Mouse (Mus musculus) cerebellum, adult 11 months (tissue): ENCODE data around the gene Kcnip3.

ENCODE experiments used
- DNase-seq: peaks from one replicate; pipeline ENCODE4 v3.0.0; 2022

Kcnip3 gene

DNA sequence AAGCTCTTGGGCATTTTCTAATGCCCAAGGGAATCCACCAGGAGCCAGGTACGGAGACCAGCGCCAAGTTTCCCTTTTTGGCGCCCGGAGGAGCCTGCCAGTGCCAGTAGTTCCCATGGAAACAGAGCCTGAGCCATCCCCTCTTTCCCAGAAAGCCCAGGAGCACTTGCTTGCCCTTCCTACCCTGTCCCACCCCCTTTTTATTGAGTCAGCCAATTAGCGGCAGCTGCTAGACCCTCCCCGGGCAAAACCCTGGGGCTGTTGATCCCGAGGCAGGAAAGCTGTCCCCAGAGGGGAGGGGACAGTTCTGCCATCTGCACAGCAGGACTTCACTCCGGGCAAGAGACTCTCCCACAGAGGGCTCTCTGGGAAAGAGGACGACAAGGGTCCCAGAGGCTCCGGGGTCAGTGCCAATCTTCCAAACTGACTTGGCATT, at the start of gene Kcnip3:
TSS of gene Kcnip3 (minus strand) at position 89 of the 436 bp plus-strand sequence.
- peak; percentile 80 for DNase-seq

DNA sequence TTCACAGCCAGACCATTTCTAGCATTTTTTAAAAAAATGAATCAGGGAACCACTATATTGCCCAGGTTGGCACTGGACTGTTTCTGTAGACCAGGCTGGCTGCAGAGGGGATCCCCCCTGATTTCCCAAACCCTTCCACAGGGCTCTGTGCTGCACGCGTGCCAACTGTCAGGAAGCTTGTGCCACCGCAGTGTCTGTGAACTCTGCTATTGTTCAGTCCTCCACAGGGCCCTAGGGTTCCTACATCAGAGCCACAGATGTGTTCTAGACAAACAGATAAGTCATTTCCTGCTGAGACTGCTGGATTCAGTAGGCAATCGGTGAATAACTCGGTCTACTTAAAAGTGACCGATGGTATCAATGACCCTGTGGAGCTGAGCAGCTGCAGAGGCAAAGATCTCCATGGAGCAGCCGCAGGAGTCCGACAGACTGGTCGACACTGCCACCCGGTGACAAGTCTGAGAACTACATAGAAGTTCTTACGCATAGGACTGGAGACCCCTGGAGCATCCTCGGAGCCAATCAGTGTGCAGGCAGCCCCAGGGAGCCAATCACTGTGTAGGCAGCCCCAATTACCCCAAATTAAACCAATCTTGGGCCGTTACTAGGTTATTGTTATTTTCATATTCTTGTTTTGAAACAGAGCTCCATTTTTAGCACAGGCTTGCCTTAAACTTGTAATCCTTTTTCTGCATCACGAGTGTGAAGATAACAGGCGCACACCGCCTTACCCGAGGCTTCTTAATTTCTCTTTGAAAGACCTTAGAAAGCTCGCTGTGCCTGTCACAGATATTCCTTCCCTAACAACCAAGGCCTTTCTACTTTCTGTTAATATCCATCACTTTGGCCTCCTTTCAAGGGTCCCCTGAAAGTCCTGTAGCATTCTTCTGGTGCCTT, 37.4 kb upstream of the Kcnip3 start:
- peak; percentile 83 for DNase-seq

DNA sequence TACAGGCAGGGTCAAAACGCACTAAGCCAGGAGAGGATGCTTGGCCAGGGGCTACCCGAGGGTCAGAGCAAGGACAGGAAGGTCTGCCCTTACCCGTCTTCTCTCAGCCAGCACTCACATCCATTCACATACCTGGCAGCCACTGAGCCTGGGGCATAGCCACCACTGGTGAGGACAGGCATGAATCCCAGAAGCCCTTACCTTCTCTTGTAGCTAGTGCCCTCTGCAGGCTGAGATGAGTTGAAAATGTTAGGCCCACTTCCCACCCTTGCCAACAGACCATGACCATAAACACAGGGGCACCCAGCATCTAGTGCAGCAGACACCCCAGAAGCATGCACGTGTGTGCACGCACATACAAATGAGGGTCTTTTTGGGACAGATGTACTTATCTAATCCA, 29.2 kb upstream of the Kcnip3 start:
- DNase-seq: peak; percentile 80

DNA sequence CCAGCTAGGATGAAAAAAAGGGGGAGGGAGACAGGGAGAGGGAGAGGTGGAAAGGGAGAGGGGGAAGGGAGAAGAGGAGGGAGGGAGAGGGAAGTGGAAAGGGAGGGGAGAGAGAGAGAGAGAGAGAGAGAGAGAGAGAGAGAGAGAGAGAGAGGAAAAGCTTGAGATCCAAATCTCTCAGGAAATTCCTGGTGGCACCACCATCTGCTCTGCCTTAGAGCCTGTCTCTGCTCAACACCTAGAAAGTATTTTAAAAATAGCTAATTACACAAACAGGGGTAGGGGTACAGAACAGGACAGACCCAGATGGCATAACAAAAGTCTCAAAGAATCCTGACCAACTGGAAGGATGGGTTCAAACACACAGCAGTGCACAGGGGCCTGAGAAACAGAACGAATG, 28.6 kb upstream of the Kcnip3 start:
- DNase-seq: no peak

DNA sequence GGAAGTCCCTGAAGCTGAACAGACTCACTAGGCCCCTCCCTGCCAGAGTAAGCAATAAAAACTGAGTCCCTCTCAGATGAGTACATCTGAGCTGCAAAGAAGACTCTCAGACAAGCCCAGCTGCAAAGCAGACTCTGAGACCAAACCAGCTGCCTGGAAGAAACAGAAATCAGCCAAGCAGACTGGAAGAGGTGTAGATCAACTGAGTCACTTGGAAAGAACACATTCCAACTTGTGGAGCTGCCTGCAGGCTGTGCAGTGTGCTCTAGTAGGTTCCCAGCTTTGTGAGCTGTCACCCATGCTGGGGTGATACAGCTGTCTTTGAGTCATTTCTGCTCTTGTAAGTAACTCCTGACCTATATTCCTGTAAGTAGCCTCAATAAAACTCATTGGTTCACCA, 27.8 kb upstream of the Kcnip3 start:
- no peak for DNase-seq

DNA sequence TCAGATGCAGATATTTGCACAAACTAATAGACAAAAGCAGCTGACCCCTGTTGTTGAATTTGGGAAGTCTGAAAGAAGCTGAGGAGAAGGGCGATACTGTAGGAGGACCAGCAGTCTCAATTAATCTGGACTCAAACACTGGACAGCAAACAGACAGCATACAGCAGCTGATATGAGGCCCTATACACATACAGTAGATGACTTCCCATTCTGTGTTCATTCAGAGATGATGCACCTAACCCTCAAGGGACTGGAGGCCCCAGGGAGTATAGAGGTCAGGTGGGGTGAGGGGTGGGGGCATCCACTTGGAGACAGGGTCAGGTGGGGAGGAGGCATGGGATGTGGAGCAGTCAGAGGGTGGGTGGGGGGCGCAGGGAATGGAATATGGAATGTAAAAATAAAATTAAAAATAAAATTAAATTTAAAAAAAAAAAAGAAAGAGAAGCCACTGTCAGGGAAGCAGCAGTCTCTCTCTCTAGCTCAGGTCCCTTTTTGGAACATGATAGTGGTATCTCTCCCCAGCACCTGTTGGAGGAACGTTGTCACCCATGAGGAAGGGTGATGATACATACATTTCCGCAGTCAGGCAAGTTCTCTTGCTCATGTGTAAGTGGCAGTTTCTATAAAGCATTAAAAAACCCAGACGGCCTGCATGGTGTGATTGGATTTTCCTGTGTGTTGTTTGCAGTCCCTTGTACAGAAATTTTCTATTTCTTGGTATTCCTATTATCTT, 26.6 kb upstream of the Kcnip3 start:
- DNase-seq: no peak

DNA sequence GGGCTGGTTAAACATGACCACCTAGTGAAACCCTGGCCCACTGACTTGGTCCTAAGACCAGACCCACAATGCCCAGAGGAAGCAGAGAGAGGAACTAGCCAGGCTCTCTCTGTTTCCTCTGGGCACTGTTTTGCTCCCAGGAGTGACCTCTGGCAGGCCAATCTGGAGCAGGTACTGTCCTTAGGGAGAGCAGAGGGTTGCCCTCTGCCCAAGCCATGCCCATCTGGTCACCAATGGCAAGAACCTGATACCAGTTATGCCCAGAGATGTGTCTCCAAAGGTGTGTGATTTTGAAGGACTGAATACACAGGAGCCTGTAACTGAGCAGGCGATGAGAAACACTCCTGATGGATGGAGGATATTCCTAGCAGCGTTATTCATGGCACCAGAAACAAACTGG, 19.8 kb upstream of the Kcnip3 start:
- no peak for DNase-seq

DNA sequence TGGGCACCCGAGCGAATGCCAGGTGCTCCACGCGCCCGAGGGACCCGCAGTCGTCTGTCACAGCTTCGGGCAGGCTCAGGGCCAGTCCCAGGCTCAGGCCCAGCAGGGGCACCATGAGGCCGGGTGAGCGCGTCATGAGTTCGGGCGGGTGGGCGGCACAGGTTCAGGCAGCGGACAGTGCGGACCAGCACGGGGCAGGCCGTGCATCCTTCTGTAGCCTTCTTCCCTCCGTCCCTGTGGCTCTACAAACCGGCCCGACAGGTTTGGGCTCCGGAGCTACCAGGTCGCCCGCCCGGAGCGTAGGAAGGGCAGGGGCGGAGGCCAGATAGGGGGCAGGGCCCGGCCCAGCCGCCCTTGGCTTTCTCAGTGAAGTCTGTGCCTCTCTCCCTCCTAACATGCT, 19.3 kb upstream of the Kcnip3 start, which contains the start of gene Prom2:
TSS of gene Prom2 (minus strand) at position 283 of the 400 bp plus-strand sequence.
- peak; percentile 44 for DNase-seq

DNA sequence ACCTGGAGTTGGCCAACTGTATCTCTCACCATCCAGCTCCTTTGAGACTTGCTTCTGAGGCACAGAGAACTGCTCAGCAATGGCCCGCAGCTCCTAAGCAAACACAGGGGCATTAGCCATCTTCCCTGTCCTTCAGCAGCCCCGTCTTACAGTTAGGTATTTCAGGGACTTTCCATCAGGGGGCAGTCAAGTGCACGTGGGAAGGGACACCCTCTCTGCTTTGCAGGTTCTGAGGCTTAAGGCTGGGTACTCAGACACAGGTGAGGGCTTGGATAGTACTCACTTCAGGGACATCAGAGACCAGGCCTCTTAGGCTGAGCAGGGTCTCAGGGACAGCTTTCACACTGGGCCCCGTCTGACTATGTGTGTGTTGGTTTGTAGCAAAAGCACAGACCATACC, 17.6 kb upstream of the Kcnip3 start:
- peak; percentile 52 for DNase-seq

DNA sequence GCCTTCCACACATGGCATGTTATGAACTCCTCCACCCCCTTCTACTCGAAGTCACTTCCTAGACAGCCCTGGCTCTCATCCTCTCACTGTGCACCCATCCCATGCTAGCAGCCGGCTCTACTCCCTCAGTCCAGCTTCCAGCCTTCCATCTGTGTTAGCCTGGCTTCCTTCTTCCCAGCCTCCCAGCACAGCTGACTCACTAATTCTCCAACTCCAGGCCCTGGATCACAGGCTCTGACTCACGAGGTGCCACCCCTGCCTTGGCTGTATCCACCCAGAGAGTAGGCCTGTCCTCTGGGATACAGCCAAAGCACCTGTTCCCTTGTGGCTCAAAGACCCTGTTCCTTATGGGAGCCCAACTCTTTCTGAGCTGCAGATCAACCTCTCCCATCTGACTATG, 15.7 kb upstream of the Kcnip3 start:
- DNase-seq: no peak

DNA sequence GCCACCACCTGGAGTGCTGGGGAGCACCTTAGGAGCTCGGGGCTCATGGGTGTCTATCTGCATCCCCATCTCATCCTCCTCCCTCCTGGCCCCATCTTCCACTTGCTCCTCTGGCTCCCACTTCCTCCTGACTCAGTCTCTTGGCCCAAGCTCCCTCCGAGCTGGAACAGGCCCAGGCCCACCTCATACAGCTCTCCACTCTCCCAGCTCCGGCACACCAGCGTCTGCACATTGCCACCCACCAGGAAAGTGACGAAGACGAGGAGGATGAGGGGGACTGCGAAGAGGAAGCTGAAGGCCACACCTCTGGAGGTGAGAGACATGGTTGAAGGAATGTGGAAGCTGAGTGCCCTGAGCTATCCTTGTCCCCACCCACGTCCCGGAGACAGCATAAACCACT, 13.5 kb upstream of the Kcnip3 start:
- no peak for DNase-seq

DNA sequence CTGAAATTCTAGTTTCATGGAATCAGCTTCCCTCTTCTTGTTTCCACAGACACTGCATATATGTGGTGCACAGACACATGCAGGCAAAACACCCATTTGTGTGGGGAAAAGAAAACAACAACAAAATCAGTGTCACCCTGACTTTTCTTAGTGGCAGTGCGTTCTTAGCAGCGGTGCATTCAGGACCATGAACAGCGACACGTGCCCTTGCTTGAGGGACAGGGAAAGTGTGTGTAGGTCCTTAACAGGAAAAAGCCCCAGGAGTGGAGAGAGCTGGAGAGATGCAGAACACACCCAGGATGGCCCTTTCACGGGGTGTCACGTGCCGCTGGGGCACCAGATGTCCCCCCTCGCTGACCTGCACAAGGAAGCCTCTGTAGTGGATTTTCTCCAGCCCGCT, 10.5 kb upstream of the Kcnip3 start:
- no peak for DNase-seq

DNA sequence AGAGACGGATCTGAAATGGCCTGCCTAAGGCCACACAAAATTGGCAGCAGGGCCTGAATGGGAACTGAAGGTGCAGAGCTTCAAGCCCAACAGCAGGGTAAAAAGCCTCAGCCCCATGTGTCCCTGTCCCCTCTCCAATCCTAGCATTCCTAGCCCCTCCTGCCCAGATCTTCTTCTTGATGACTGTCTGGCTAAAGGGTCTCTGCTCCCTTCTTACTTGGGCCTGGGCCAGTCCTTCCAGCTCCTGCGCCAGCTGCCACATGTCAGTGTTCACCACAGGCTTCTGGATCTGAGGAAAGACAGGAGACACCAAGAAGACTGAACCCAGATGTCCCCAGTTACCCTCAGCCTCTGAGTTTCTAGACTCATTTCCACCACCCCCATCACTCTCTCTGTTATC, 9.7 kb upstream of the Kcnip3 start:
- no peak for DNase-seq

DNA sequence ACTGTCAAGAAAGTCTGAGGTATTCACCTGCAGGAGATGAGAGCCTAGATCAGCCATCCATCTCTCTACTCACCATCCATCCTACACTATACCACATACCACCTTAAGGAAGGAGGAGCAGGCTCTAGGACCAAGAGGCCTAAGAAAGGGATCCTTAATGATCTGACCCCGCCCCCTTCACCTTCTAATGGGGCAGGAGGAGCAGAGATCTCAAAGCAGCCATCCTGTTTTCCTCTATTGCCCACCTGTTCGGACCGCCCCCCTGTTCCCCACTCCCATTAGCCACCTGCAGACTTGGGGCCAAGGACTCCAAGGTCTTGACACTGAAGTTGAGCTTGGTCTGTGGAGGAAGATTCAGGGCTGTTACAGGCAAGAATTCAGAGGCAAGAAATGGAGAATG, 8.5 kb upstream of the Kcnip3 start:
- no peak for DNase-seq

DNA sequence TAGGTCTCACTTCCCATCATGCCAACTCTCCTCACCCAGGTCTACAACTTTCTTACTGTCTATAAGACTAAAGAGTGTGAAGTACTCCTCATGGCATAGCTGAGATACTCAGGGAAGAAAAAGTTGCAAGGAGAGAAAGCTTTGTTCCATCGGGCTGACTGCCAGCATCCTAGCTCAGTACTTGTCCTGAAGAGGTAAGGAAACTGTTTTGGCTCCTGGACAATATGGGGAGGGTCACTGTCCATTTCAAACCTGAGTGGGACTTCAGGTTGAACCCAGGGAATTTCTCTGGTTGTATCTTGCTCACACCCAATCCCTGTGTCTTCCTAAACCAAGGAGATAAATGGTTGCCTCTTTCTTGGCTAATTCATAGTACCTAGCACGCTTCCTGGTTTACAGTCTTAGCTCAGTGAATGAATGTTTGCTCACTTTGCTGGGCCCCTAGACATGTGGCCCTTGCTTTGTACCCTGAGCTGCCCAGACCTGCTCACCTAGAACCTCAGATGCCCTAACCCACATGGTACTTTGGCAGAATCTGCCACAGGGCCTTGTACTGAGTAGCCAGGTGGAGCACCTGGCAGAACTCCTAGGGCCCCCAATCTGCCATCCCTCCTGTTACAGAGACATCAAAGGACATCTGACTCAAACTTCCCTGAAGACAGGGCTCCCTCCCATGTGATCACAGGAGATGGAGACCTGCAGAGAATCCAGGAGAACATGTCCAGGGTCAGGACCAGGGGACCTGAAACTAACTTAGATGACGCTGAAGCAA, 3.3 kb upstream of the Kcnip3 start:
- peak; percentile 69 for DNase-seq

DNA sequence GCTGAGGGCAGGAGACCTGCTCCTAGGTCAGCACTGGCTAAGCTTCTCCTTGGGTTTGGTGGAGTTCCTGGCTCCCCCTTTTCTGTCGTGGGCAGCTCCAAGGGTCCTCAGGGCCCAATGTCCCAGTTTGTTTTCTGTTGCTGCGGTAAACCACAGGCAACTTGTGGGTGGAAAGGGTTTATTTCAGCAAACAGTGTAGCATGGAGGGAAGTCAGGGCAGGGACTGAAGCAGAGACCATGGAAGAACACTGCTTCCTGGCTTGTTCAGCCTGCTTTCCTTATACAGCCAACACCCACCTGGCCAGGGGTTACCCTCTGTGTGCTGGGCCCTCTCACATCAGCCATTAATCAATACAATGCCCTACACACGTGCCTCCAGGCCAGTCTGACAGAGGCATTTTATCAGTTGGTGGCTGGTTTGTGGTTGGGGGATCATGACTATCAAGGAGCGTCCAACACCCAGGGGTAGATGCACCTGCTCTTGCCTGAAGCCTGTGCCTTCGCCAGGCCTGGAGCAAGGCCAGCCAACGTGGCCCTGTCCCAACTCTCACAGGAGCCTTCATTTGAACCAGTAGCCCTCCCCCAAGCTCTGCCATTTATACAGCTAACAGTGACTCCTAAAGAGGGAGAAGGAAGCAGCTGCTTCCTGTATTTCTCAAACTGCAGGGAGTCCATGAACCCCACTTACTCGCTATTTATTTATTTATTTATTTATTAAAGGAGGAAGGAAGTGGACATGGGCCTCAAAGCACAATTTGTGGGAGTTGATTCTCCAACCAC, 2.2 kb upstream of the Kcnip3 start:
- DNase-seq: peak; percentile 87

DNA sequence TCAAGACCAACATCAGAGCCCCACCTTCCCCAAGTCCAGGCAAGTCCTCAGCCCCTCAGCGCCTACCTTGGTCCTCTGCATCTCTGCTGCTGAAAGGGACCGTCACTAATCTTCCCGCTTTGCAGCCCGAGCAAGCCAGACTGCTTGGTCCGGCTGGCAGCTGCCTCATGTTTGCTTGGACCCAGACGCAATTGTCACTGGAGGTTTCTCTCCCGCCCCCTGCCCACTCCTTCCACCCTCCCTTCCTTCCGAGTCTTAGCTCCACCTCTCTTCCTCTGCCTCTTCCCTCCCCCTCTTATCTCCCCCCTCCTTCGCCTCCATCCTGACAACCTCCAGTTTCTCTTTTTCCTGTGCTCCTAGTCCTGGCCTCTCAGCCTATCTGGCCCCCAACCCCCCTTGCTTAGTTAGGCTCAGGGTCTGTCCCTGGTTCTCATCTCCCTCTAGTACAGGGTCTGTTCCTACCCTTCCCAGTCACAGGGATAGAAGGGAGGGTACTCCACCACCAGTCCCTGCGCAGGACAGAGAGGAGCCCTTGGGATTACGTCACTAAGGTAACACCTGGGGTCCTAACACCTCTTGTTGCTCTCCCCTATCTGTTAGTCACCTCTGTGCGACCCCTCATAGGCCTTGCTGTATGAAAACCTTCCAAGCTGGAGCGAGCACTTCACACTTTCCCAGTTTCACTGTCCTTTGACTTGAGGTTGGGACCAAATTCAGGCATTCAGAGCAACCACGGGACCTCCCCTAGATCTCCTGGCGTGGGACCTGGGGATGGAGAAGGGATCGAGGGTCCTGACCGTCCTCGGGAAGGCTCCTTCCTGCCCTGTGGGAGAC, 505 bp downstream of the Kcnip3 start:
- DNase-seq: peak; percentile 78

DNA sequence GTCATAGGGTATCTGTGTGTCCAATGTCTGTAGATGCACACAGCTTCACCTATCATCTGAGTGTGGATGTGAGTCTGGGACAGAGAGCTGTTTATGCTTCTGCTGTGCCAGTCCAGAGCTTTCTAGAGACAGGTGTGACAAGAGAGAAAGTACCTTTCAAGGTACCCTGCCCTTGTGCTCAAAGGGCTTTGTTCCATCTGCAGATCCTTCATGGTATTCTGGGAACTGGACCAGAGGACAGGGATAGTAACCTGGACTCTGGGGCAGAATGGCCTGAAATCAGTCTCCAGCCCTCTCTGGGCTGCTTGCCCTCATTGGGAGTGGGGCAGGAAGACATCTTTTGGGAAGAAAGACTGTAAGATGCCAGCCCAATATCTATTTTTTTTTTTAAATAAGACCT, 1.8 kb downstream of the Kcnip3 start:
- peak; percentile 41 for DNase-seq

DNA sequence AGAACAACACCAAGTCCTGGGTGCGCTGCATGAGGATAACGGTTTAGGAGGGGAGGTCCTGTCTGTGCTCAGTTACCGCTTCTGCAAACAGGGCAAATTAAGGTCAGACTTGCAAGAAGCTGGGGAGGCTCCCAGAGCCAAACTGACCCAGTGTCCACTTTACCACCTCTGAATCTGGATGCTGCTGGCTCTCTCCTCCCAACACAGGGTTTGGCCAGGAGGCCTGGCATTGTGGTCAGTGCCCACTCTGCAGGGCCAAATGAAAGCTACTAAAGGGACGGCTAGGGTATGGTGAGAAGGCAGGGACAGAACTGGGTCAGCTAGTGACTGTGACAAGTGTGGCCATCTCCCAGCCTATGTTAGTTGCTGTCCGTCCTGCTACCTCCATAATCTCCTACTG, 2.6 kb downstream of the Kcnip3 start:
- no peak for DNase-seq

DNA sequence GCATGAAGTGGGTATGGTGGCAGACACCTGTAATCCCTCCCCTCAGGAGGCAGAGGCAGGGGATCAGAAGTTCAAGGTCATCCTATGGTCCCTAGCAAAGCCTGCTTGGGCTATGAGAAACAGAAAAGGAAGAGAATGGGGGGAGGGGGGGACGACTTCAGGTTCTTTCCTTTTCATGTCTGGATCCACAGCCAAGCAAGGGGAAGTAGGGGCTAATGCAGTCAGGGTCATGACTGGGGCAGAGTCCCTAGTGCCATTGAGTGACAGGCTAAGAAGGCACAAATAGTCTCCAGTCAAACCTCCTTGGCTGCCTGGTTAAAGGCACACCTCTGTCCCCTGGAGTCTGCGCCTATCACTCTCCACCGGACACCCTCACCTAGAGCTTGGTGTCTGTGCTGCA, 3.1 kb downstream of the Kcnip3 start:
- DNase-seq: no peak

DNA sequence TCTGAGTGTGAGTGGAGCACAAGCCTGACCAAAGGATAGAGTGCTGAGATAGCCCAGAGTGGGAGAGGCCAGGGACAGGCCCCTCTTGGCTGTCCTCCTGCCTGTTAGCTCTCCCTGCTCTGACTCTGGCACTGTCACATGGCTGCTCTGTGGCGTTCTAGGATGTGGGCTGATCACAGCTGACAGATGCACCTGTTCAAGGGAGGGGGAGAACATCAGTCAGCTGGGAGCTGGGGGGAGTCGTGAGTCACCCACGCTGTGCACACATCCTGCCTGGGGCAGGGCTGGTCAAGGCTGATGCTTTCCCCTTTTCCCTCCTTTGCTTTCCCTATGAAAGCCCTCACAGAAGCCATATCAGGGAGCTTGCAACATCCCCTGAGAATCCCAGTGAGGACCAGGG, 3.6 kb downstream of the Kcnip3 start:
- no peak for DNase-seq

DNA sequence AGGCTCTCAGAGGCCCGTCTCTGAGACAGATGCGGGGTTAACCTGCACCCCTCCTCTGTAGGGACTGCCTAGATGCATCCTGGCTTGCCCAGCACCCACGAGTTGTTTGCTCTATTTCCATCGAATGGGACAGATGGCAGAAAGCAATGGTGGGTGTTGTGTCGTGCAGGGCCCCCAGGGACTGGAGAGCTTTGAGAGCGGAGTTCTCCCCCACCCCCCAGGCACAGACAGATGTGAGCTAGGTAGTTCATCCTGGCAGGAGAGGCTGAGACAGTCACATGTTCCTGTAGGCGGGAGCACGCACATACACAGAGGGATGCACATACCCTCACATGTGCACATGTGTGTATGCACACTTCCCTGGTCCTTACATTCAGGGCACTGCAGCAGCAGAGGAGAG, 4.8 kb downstream of the Kcnip3 start:
- DNase-seq: no peak
